Mouse (Mus musculus) stomach, postnatal 0 days (tissue): ENCODE measurements around the gene Slc39a9. TPM values are rescaled to one million over a fixed set of nuclear protein-coding genes. Genes with fewer than 3 reads are reported as not detected.
A peak's percentile ranks its signal among the peaks of the same experiment; 100 is the strongest.

Experiments used
- ATAC-seq: fragments of 200-750 bp; cut with Nextera tagmentation; 2 replicates; pipeline ENCODE4 v1.8.0; 2017; ENCODE audit not compliant: low FRiP score, low TSS enrichment
- DNase-seq: peaks from one replicate; pipeline ENCODE4 v3.0.0-alpha.2; 2016; ENCODE audit warnings: low spot score
- H3K27ac ChIP-seq: fragments of 300-500 bp; sonication (generic); replicated peaks from 2 replicates; pipeline ENCODE4 v1.5.1; 2014; ENCODE audit warnings: mild to moderate bottlenecking, control low read depth
- H3K27me3 ChIP-seq: fragments of 300-500 bp; sonication (generic); 2 replicates; pipeline ENCODE4 v1.6.1; 2014; ENCODE audit warnings: low read length; ENCODE audit not compliant: control insufficient read depth, insufficient read depth
- H3K36me3 ChIP-seq: fragments of 300-500 bp; sonication (generic); 2 replicates; pipeline ENCODE4 v1.6.1; 2014; ENCODE audit warnings: low read length, mixed read lengths; ENCODE audit not compliant: control insufficient read depth, insufficient read depth
- H3K4me1 ChIP-seq: fragments of 300-500 bp; sonication (generic); replicated peaks from 2 replicates; pipeline ENCODE4 v1.6.1; 2014; ENCODE audit warnings: antibody characterized with exemption; ENCODE audit not compliant: control insufficient read depth, insufficient read depth
- H3K4me2 ChIP-seq: fragments of 300-500 bp; sonication (generic); replicated peaks from 2 replicates; pipeline ENCODE4 v1.6.1; 2014; ENCODE audit warnings: low read depth, mild to moderate bottlenecking, control low read depth, moderate library complexity
- H3K4me3 ChIP-seq: fragments of 300-500 bp; sonication (generic); 2 replicates; pipeline ENCODE4 v1.5.1; 2014; ENCODE audit warnings: low read depth, low read length, control low read depth
- H3K9ac ChIP-seq: fragments of 300-500 bp; sonication (generic); 2 replicates; pipeline ENCODE4 v1.6.1; 2014; ENCODE audit warnings: mild to moderate bottlenecking, low read length, control low read depth, mixed read lengths
- H3K9me3 ChIP-seq: fragments of 300-500 bp; sonication (generic); 2 replicates; pipeline ENCODE4 v1.6.1; 2016; ENCODE audit warnings: low read length; ENCODE audit not compliant: control insufficient read depth
- CTCF ChIP-seq: IDR thresholded peaks from 2 replicates; pipeline ENCODE4 v1.5.1; 2016; ENCODE audit warnings: antibody characterized with exemption, low read depth, mild to moderate bottlenecking, moderate library complexity
- EP300 ChIP-seq: optimal IDR thresholded peaks from 2 replicates; pipeline ENCODE3; 2016; ENCODE audit warnings: antibody characterized with exemption
- whole genome bisulfite sequencing: fragments of 180-500 bp; shearing (Covaris S2); extraction: QIAGEN DNeasy Blood & Tissue Kit; methylation state at CpG from one replicate; pipeline ENCODE4 v1.1.7; 2014; 5-methylcytosine and 5-hydroxymethylcytosine counted together
- polyA plus RNA-seq: library from polyadenylated mRNA; unstranded; fragments of >200 nt; fragmentation: Nextera tagmentation; extraction: Ambion mirVana; gene quantifications from 2 replicates; pipeline ENCODE4 v1.2.1, GENCODE M21; 2015

Gene Slc39a9
- polyA plus RNA-seq, 1 experiment from 2014 or later: 15.1 TPM

DNA sequence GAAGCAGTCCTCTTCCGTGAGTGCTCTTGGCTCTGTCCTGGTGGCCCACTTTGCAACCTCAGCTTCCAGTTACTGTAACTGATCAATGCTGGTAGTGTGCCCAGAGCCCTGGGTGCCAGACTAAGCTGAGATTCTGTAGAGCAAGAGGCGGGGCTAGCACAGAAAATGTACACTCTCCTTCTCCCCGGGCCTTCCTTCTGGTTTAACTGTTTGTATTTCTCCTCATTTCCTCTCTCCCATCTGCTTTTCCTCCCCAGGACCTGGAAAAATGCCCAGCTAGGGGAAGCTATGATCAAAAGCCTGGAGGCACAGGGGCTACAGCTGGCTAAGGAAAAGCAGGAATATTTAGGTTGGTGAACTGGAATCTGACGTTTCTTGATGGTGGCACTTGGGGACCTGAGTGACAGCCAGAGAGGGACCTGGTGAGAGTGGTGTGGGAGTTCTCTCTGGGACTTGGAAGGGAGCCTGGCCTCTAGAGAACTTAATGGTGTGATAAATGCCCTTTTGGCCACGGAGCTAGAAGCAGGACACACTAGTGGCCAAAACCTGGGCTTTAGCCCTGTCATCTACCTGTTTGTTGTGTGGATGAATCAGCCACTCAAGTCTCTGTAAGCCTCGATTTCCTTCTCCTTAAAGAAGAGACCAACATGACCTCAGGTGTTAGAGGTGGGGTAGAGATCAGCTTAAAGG is 63.4 kb downstream of the Slc39a9 start:
- DNase-seq: no peak
- Histone ChIP-seq H3K4me3 (no peak overlapping the region), H3K4me1 (no peaks in the 10 kb centered on the region), H3K9me3 (no peaks in the 10 kb centered on the region), H3K27ac (0 out of 2 replicates have a peak overlapping the region, but pooled peaks have one; percentile 30), H3K36me3 (no peaks in the 10 kb centered on the region), H3K27me3 (no peaks in the 10 kb centered on the region), H3K4me2 (0 out of 2 replicates have a peak overlapping the region, but pooled peaks have one; percentile 3), H3K9ac (no peak overlapping the region)
- ATAC-seq: peak; percentile 24; the same call in 1 of the 2 replicates
- WGBS: 29% methylated on average over 6 of the region's 6 CpGs
- TF ChIP-seq EP300: no peak
- TF ChIP-seq CTCF: no peak

DNA sequence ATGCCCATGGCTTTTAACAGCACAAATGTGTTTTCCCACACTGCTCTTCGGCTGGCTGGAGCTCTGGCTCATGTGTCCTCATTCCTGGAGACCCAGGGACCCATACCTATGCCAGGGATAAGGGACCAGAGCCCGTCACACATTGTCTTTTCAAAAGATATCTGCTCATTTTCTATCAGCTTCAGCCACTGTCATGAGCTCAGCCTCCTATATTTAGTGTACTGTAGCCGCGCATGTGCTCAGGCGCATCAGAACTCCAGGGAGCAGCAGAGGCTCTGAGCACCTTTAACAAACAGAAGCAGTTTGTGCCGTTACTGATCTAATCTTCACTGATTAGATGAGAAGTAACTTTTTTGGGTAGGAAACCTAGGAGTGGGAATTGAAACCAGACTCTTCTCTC is 72.2 kb downstream of the Slc39a9 start:
- H3K4me3 ChIP-seq: no peak overlapping the region
- 69% methylated on average over 6 of the region's 6 CpGs for WGBS
- no peak overlapping the region for H3K27ac ChIP-seq
- H3K4me2 ChIP-seq: no peak overlapping the region
- H3K27me3 ChIP-seq: no peaks in the 10 kb centered on the region
- ATAC-seq: no peak
- H3K36me3 ChIP-seq: no peaks in the 10 kb centered on the region
- no peak overlapping the region for H3K9ac ChIP-seq
- TF ChIP-seq CTCF (no peak), EP300 (no peak)
- no peaks in the 10 kb centered on the region for H3K9me3 ChIP-seq
- H3K4me1 ChIP-seq: no peaks in the 10 kb centered on the region
- DNase-seq: no peak

- Histone ChIP-seq H3K9me3 (no peaks in the 10 kb centered on the region), H3K4me3 (no peak overlapping the region), H3K27me3 (no peaks in the 10 kb centered on the region), H3K4me1 (no peaks in the 10 kb centered on the region), H3K4me2 (no peak overlapping the region), H3K27ac (no peak overlapping the region), H3K9ac (no peak overlapping the region), H3K36me3 (no peaks in the 10 kb centered on the region)
- DNase-seq (no peak), ATAC-seq (no peak)
- no peak for TF ChIP-seq EP300
- TF ChIP-seq CTCF: no peak
- WGBS: 71% methylated on average over 2 of the region's 2 CpGs
Observed at GRCm38 (mm10) chr12:80719141-80719540, 75.5 kb downstream of the Slc39a9 start.

- Histone ChIP-seq H3K4me2 (no peak overlapping the region), H3K4me3 (no peak overlapping the region), H3K4me1 (no peaks in the 10 kb centered on the region), H3K9ac (no peak overlapping the region), H3K27me3 (no peaks in the 10 kb centered on the region), H3K36me3 (no peaks in the 10 kb centered on the region), H3K27ac (no peak overlapping the region), H3K9me3 (no peaks in the 10 kb centered on the region)
- TF ChIP-seq CTCF (no peak), EP300 (no peak)
- DNase-seq (no peak), ATAC-seq (no peak)
- WGBS: 78% methylated on average over 12 of the region's 12 CpGs
Observed at GRCm38 (mm10) chr12:80720507-80720906, 76.8 kb downstream of the Slc39a9 start.

DNA sequence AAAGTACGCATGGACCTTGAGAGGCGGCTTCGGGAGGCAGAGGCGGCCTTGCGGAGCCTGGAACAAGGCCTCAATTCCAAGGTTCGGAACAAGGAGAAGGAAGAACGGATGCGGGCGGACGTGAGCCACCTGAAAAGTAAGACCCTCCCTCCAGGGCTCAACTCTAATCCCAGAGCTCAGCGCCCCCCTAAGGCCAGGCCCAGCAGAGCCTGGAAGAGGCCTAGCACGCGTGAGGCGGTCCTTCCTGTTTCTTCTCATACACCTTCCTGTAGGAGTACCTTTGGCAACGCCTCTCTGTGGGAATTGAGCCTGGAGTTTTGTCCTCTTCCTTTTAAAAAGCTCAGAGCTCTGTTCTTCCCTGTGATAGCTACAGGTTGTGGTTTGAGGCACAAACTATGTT is 77.8 kb downstream of the Slc39a9 start:
- no peaks in the 10 kb centered on the region for H3K27me3 ChIP-seq
- 86% methylated on average over 15 of the region's 15 CpGs for whole genome bisulfite sequencing
- H3K9ac ChIP-seq: no peak overlapping the region
- no peak for TF ChIP-seq CTCF
- TF ChIP-seq EP300: no peak
- H3K9me3 ChIP-seq: no peaks in the 10 kb centered on the region
- H3K4me3 ChIP-seq: no peak overlapping the region
- DNase-seq (no peak), ATAC-seq (no peak)
- no peak overlapping the region for H3K27ac ChIP-seq
- no peaks in the 10 kb centered on the region for H3K36me3 ChIP-seq
- H3K4me1 ChIP-seq: no peaks in the 10 kb centered on the region
- no peak overlapping the region for H3K4me2 ChIP-seq

DNA sequence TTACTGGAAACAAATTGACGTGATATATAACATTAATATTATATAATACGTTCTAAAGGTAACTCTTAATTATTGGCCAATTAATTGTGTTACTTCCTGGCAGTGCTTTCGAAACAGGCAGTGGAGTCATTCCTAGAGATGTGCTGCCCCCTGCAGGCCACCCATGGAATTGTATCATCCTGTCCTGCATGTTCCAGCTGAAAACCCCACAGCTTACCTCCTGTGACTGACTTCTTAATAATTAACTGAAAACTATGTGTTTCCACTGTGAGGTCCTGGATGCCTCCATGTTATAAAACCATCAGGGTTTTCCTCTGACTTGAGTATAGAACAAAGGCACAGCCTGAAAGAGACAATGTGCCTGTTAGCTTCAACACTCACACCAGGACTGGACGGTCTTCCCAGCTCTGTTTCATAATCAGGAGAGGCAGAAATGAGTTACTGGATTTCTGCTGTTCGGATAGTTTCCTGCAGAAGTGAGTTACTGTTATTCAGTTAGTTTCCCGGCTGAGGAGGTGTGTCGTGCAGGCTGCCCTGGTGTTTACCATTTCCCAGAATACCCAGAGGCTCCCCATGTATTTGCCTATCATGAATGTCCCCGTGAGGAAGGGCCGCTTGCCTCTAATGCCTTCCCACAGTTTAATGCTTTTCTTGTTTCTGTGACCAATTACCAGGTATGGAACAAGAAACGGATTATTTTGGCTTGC is 81.3 kb downstream of the Slc39a9 start:
- Histone ChIP-seq H3K4me3 (no peak overlapping the region), H3K27ac (no peak overlapping the region), H3K36me3 (no peaks in the 10 kb centered on the region), H3K9me3 (no peaks in the 10 kb centered on the region), H3K4me2 (no peak overlapping the region), H3K4me1 (no peaks in the 10 kb centered on the region), H3K27me3 (no peaks in the 10 kb centered on the region), H3K9ac (no peak overlapping the region)
- TF ChIP-seq EP300: no peak
- TF ChIP-seq CTCF: peak; percentile 92
- ATAC-seq (peak; percentile 45; the same call in 1 of the 2 replicates), DNase-seq (peak; percentile 90)
- 22% methylated on average over 10 of the region's 10 CpGs for WGBS
